Mouse (Mus musculus) kidney, adult 9 months (tissue): Measurements from ENCODE around the gene Klhl11.

Experiments
- DNase-seq: peaks from one replicate; pipeline ENCODE4 v3.0.0; 2022

Gene Klhl11

GRCm38 (mm10) chr11:100472197-100472934 is at the start of gene Klhl11:
Gene Klhl11 (minus strand): TSS chr11:100472741.
- DNase-seq: peak; percentile 92

- peak; percentile 87 for DNase-seq
Measured at GRCm38 (mm10) chr11:100520838-100521237, 48.3 kb upstream of the Klhl11 start.

- peak; percentile 18 for DNase-seq
Measured at GRCm38 (mm10) chr11:100519188-100519587, 46.6 kb upstream of the Klhl11 start.

GRCm38 (mm10) chr11:100518188-100518591 is 45.6 kb upstream of the Klhl11 start:
- peak; percentile 95 for DNase-seq

GRCm38 (mm10) chr11:100516291-100516690 is 43.8 kb upstream of the Klhl11 start:
- peak; percentile 18 for DNase-seq

GRCm38 (mm10) chr11:100515789-100516188 is 43.2 kb upstream of the Klhl11 start:
- peak; percentile 36 for DNase-seq

GRCm38 (mm10) chr11:100515061-100515460 is 42.5 kb upstream of the Klhl11 start:
- peak; percentile 81 for DNase-seq

GRCm38 (mm10) chr11:100513716-100514115 is 41.2 kb upstream of the Klhl11 start:
- no peak for DNase-seq

GRCm38 (mm10) chr11:100512384-100512783 is 39.8 kb upstream of the Klhl11 start:
- peak; percentile 62 for DNase-seq

GRCm38 (mm10) chr11:100510556-100510955 is 38.0 kb upstream of the Klhl11 start:
- no peak for DNase-seq

- no peak for DNase-seq
Measured at GRCm38 (mm10) chr11:100505997-100506396, 33.5 kb upstream of the Klhl11 start.

- no peak for DNase-seq
Measured at GRCm38 (mm10) chr11:100504990-100505660, 32.6 kb upstream of the Klhl11 start.

GRCm38 (mm10) chr11:100501321-100501720 is 28.8 kb upstream of the Klhl11 start:
- DNase-seq: no peak

GRCm38 (mm10) chr11:100500651-100501050 is 28.1 kb upstream of the Klhl11 start:
- DNase-seq: peak; percentile 80

GRCm38 (mm10) chr11:100500241-100500640 is 27.7 kb upstream of the Klhl11 start:
- DNase-seq: no peak

- no peak for DNase-seq
Measured at GRCm38 (mm10) chr11:100493771-100494170, 21.2 kb upstream of the Klhl11 start.

- DNase-seq: peak; percentile 19
Measured at GRCm38 (mm10) chr11:100490951-100491350, 18.4 kb upstream of the Klhl11 start.

- DNase-seq: peak; percentile 48
Measured at GRCm38 (mm10) chr11:100485801-100486538, 13.4 kb upstream of the Klhl11 start.

GRCm38 (mm10) chr11:100484461-100484860 is 11.9 kb upstream of the Klhl11 start:
- DNase-seq: no peak

- DNase-seq: no peak
Measured at GRCm38 (mm10) chr11:100479152-100479551, 6.6 kb upstream of the Klhl11 start.

GRCm38 (mm10) chr11:100476281-100476680 is 3.7 kb upstream of the Klhl11 start:
- DNase-seq: no peak

GRCm38 (mm10) chr11:100472935-100473295 is 374 bp upstream of the Klhl11 start:
- DNase-seq: no peak

- no peak for DNase-seq
Measured at GRCm38 (mm10) chr11:100471352-100472196, 967 bp downstream of the Klhl11 start.
